Mouse (Mus musculus) adrenal gland, adult 18-20 months (tissue): ENCODE measurements around the gene Otub2. TPM values are rescaled to one million over a fixed set of nuclear protein-coding genes. Genes with fewer than 3 reads are reported as not detected.

ENCODE experiments used
- DNase-seq, 2 experiments: peaks; one replicate each; pipeline ENCODE4 v3.0.0; 2021 to 2022; ENCODE audit warnings: low spot score in 2 of 2
- total RNA-seq, 2 experiments: library from RNA; stranded (reverse); gene quantifications; 1 replicate in 1 of 2; 2 replicates in 1 of 2; pipeline ENCODE4 v1.2.3; 2021

Gene Otub2
- total RNA-seq, 2 experiments from 2014 or later: 2.5 to 3.3 TPM

- DNase-seq: no peak
Measured at GRCm38 (mm10) chr12:103434861-103435260, 46.4 kb downstream of the Otub2 start.

- DNase-seq: peak in 1 of 2 experiments; percentile 1
Measured at GRCm38 (mm10) chr12:103437601-103438000, 49.1 kb downstream of the Otub2 start.

- peak in 1 of 2 experiments; percentile 1 for DNase-seq
Measured at GRCm38 (mm10) chr12:103443524-103443923, 55.0 kb downstream of the Otub2 start, which contains the start of gene Ifi27l2a. Gene Ifi27l2a (minus strand): TSS chr12:103443680.

GRCm38 (mm10) chr12:103444261-103444660 is 55.8 kb downstream of the Otub2 start:
- DNase-seq: peak in 1 of 2 experiments; percentile 1

- no peak for DNase-seq
Measured at GRCm38 (mm10) chr12:103445060-103445459, 56.6 kb downstream of the Otub2 start.

- no peak for DNase-seq
Measured at GRCm38 (mm10) chr12:103453361-103453760, 64.9 kb downstream of the Otub2 start.

Other genes with a start within 250 kb of the Otub2 start
- 1 to 10 TPM in 1 of 2 experiments, under 1 TPM in 1; 0.80 to 1.2 TPM for gene Prima1, start 146.5 kb upstream of the Otub2 start, total RNA-seq
- not detected for gene Fam181a, start 77.7 kb upstream of the Otub2 start, total RNA-seq
- gene Asb2, start 32.7 kb upstream of the Otub2 start, total RNA-seq: 1 to 10 TPM in 1 of 2 experiments, under 1 TPM in 1; 0.66 to 1.4 TPM
- 1 to 10 TPM; 1.7 to 2.1 TPM for gene 9330161L09Rik, start 19.1 kb downstream of the Otub2 start, total RNA-seq
- gene Ddx24, start 37.1 kb downstream of the Otub2 start, total RNA-seq: 100 to 1,000 TPM; 127 to 134 TPM
- gene Ifi27, start 45.5 kb downstream of the Otub2 start, total RNA-seq: 1,000 to 10,000 TPM; 1,097 to 1,809 TPM
- 1,000 to 10,000 TPM in 1 of 2 experiments, 100 to 1,000 TPM in 1; 365 to 1,033 TPM for gene Ifi27l2a, start 55.0 kb downstream of the Otub2 start, total RNA-seq
- gene Ifi27l2b, start 68.5 kb downstream of the Otub2 start, total RNA-seq: not detected
- 1 to 10 TPM; 2.5 to 3.4 TPM for gene Ppp4r4, start 143.6 kb downstream of the Otub2 start, total RNA-seq
- gene Serpina10, start 242.8 kb downstream of the Otub2 start, total RNA-seq: not detected